Mouse (Mus musculus) stomach, postnatal 0 days (tissue): ENCODE results near the gene Baiap2.

Source experiments
- CTCF ChIP-seq: IDR thresholded peaks from 2 replicates; pipeline ENCODE4 v1.5.1; 2016; ENCODE audit warnings: antibody characterized with exemption, low read depth, mild to moderate bottlenecking, moderate library complexity
- EP300 ChIP-seq: optimal IDR thresholded peaks from 2 replicates; pipeline ENCODE3; 2016; ENCODE audit warnings: antibody characterized with exemption

GRCm38 (mm10) chr11:120055953-120056732 is 113.6 kb downstream of the Baiap2 start:
- TF ChIP-seq CTCF: no peak
- no peak for TF ChIP-seq EP300
